Mouse (Mus musculus) mouse trophoblast stem cell (cell line): ENCODE results near the gene Zfp536.

ENCODE experiments used
- in situ Hi-C, 2 experiments: fragments of 300-500 bp; cut with MseI, MboI; formaldehyde crosslinking; loops; 2 replicates in 1 of 2; 3 replicates in 1 of 2; pipeline ENCODE4 v1.15.1; 2025

The Zfp536 gene

GRCm38 (mm10) chr7:37773312-37773702 is at the start of gene Zfp536:
Zfp536 (minus strand) TSS chr7:37773641.
- in situ Hi-C loops = loop anchor here in 1 of 2 experiments (10.0 kb wide), 1 partner anchor 399 kb away; no protein-coding TSS in a partner anchor

- in situ Hi-C loops = no loop called here
Measured at GRCm38 (mm10) chr7:37820670-37821301, 47.3 kb upstream of the Zfp536 start.

GRCm38 (mm10) chr7:37818631-37819340 is 45.3 kb upstream of the Zfp536 start:
- in situ Hi-C loops = no loop called here

GRCm38 (mm10) chr7:37816901-37817300 is 43.5 kb upstream of the Zfp536 start:
- in situ Hi-C loops = no loop called here

- in situ Hi-C loops = no loop called here
Measured at GRCm38 (mm10) chr7:37814844-37815406, 41.5 kb upstream of the Zfp536 start.

GRCm38 (mm10) chr7:37813676-37814075 is 40.2 kb upstream of the Zfp536 start:
- in situ Hi-C loops = no loop called here

- in situ Hi-C loops = no loop called here
Measured at GRCm38 (mm10) chr7:37809908-37810307, 36.5 kb upstream of the Zfp536 start.

GRCm38 (mm10) chr7:37809001-37809400 is 35.6 kb upstream of the Zfp536 start:
- in situ Hi-C loops = no loop called here

- in situ Hi-C loops = no loop called here
Measured at GRCm38 (mm10) chr7:37801160-37801559, 27.7 kb upstream of the Zfp536 start.

GRCm38 (mm10) chr7:37788721-37789120 is 15.3 kb upstream of the Zfp536 start:
- in situ Hi-C loops = no loop called here

- in situ Hi-C loops = loop anchor here in 1 of 2 experiments (10.0 kb wide), 1 partner anchor 401 kb away; no protein-coding TSS in a partner anchor
Measured at GRCm38 (mm10) chr7:37775502-37775901, 2.1 kb upstream of the Zfp536 start.

- in situ Hi-C loops = loop anchor here in 1 of 2 experiments (10.0 kb wide), 1 partner anchor 400 kb away; no protein-coding TSS in a partner anchor
Measured at GRCm38 (mm10) chr7:37774463-37774970, 1.1 kb upstream of the Zfp536 start.

- in situ Hi-C loops = loop anchor here in 1 of 2 experiments (10.0 kb wide), 1 partner anchor 399 kb away; no protein-coding TSS in a partner anchor
Measured at GRCm38 (mm10) chr7:37773906-37774305, 465 bp upstream of the Zfp536 start.

GRCm38 (mm10) chr7:37772376-37773311 is 797 bp downstream of the Zfp536 start:
- in situ Hi-C loops = loop anchor here in 1 of 2 experiments (10.0 kb wide), 1 partner anchor 398 kb away; no protein-coding TSS in a partner anchor

GRCm38 (mm10) chr7:37771491-37772375 is 1.7 kb downstream of the Zfp536 start:
- in situ Hi-C loops = loop anchor here in 1 of 2 experiments (10.0 kb wide), 1 partner anchor 397 kb away; no protein-coding TSS in a partner anchor

- in situ Hi-C loops = loop anchor here in 1 of 2 experiments (10.0 kb wide), 1 partner anchor 396 kb away; no protein-coding TSS in a partner anchor
Measured at GRCm38 (mm10) chr7:37770400-37771050, 2.9 kb downstream of the Zfp536 start.

- in situ Hi-C loops = loop anchor here in 1 of 2 experiments (10.0 kb wide), 1 partner anchor 395 kb away; no protein-coding TSS in a partner anchor
Measured at GRCm38 (mm10) chr7:37769526-37770399, 3.7 kb downstream of the Zfp536 start.

GRCm38 (mm10) chr7:37769004-37769403 is 4.4 kb downstream of the Zfp536 start:
- in situ Hi-C loops = no loop called here
